12 mouse cellular contexts compared by ENCODE assay signal in the genomic region with DNA sequence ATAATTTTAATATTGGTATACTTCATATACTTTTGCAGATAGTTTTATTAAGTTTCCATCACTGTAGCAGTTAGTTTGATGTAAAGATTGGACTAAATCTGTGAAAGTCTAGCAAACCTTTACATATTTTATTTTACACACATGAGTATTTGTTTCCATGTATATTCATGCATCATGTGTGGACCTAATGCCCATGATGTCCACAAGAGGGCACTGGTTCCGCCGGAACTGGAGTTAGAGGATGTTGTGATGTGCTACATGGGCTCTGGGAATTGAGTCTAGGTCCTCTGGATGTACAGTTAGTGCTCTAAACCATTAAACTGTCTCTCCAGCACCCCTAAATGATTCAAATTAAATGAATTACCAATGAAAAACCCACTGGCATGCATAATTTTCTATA. TPM values are rescaled to one million over a fixed set of nuclear protein-coding genes. Genes with fewer than 3 reads are reported as not detected.
A peak's percentile ranks its signal among the peaks of the same experiment; 100 is the strongest.
DNase-seq lines count a peak whose midpoint lies in the region; ATAC-seq and TF ChIP-seq lines count a peak whose summit lies in the region.
"Had no signal": no experiment of that assay in that cellular context is flagged by ENCODE, and none has a peak within 500 bp of the region (broad histone marks: within the 10 kb centered on the region; RNA-seq: fewer than 3 reads in every experiment).

No protein-coding gene starts in this region.

- no peaks in the 10 kb centered on the region for H3K4me1 ChIP-seq in midbrain, postnatal 0 days (ENCODE audit: insufficient read depth, low read length)
- no peaks in the 10 kb centered on the region for H3K4me1 ChIP-seq in midbrain, embryonic 15.5 days
- no peaks in the 10 kb centered on the region for H3K4me1 ChIP-seq in forebrain, embryonic 12.5 days
- H3K4me1 ChIP-seq: lung, embryonic 15.5 days had no signal

- H3K27me3 ChIP-seq in midbrain, postnatal 0 days (ENCODE audit: insufficient read depth, low read length): no peaks in the 10 kb centered on the region
- no peaks in the 10 kb centered on the region for H3K27me3 ChIP-seq in midbrain, embryonic 15.5 days (replicated peaks)
- H3K27me3 ChIP-seq in forebrain, embryonic 12.5 days: no peaks in the 10 kb centered on the region
- H3K27me3 ChIP-seq: lung, embryonic 15.5 days had no signal

- no peaks in the 10 kb centered on the region for H3K36me3 ChIP-seq in midbrain, postnatal 0 days (ENCODE audit: insufficient read depth, low read length)
- H3K36me3 ChIP-seq in midbrain, embryonic 15.5 days (replicated peaks): no peaks in the 10 kb centered on the region
- H3K36me3 ChIP-seq in forebrain, embryonic 12.5 days (replicated peaks): no peaks in the 10 kb centered on the region
- H3K36me3 ChIP-seq: lung, embryonic 15.5 days had no signal

- WGBS in midbrain, postnatal 0 days: 75% methylated on average over 2 of the region's 2 CpGs
- 82% methylated on average over 2 of the region's 2 CpGs for WGBS in midbrain, embryonic 15.5 days
- 86% methylated on average over 2 of the region's 2 CpGs for WGBS in forebrain, embryonic 12.5 days

- no peak overlapping the region for H3K27ac ChIP-seq in gastrocnemius, adult 2 months
- H3K27ac ChIP-seq in midbrain, postnatal 0 days (ENCODE audit: low read depth, low read length): no peak overlapping the region
- no peak overlapping the region for H3K27ac ChIP-seq in midbrain, embryonic 15.5 days
- no peak overlapping the region for H3K27ac ChIP-seq in forebrain, embryonic 12.5 days
- H3K27ac ChIP-seq: lung, embryonic 15.5 days had no signal

- no peak for TF ChIP-seq POLR2A in brain, embryonic 14.5 days (IDR thresholded peaks at IDR 0.05; ENCODE audit: borderline replicate concordance, extremely low read depth, insufficient read depth, insufficient read length, poor library complexity, severe bottlenecking)

- ATAC-seq in midbrain, postnatal 0 days (ENCODE audit: low FRiP score): no peak
- no peak for ATAC-seq in midbrain, embryonic 15.5 days (replicated peaks)
- ATAC-seq in forebrain, embryonic 12.5 days (ENCODE audit: low FRiP score): no peak
- ATAC-seq: midbrain, embryonic 16.5 days had no signal

- no peak overlapping the region for H3K9ac ChIP-seq in midbrain, postnatal 0 days (replicated peaks; ENCODE audit: low read length, poor library complexity, severe bottlenecking)
- H3K9ac ChIP-seq in midbrain, embryonic 15.5 days: no peak overlapping the region
- H3K9ac ChIP-seq in forebrain, embryonic 12.5 days: no peak overlapping the region
- H3K9ac ChIP-seq: lung, embryonic 15.5 days had no signal

- no peak overlapping the region for H3K4me3 ChIP-seq in gastrocnemius, adult 2 months
- H3K4me3 ChIP-seq in midbrain, postnatal 0 days (ENCODE audit: low read depth, low read length): no peak overlapping the region
- H3K4me3 ChIP-seq in midbrain, embryonic 15.5 days: no peak overlapping the region
- H3K4me3 ChIP-seq in forebrain, embryonic 12.5 days (replicated peaks): no peak overlapping the region
- H3K4me3 ChIP-seq: lung, embryonic 15.5 days had no signal

- no peaks in the 10 kb centered on the region for H3K9me3 ChIP-seq in midbrain, postnatal 0 days (ENCODE audit: low read length)
- no peaks in the 10 kb centered on the region for H3K9me3 ChIP-seq in midbrain, embryonic 15.5 days
- H3K9me3 ChIP-seq in forebrain, embryonic 12.5 days: no peaks in the 10 kb centered on the region
- H3K9me3 ChIP-seq: lung, embryonic 15.5 days had no signal

- intact Hi-C loops in gastrocnemius, adult 2 months (cut with DNase I): no loop called here

- no peak for DNase-seq in gastrocnemius, adult 2 months
- DNase-seq in gastrocnemius, postnatal 10 days: no peak
- no peak for DNase-seq in midbrain, postnatal 0 days (ENCODE audit: low spot score)
- no peak for DNase-seq in brain, embryonic 14.5 days (ENCODE audit: low read depth)
- DNase-seq in thymus, postnatal 25 days: peak; percentile 12
- DNase-seq in cerebellum, postnatal 25 days: no peak
- DNase-seq: cerebellum, postnatal 10 days; heart, postnatal 14 days had no signal

- H3K4me2 ChIP-seq in midbrain, postnatal 0 days (ENCODE audit: low read depth, low read length, poor library complexity, severe bottlenecking): no peak overlapping the region
- no peak overlapping the region for H3K4me2 ChIP-seq in midbrain, embryonic 15.5 days
- no peak overlapping the region for H3K4me2 ChIP-seq in forebrain, embryonic 12.5 days
- H3K4me2 ChIP-seq: lung, embryonic 15.5 days had no signal

- TF ChIP-seq CTCF in gastrocnemius, adult 2 months (IDR thresholded peaks at IDR 0.05): peak; percentile 32; the same call in 1 of the 2 replicates
- peak; percentile 28 for TF ChIP-seq CTCF in midbrain, postnatal 0 days (IDR thresholded peaks at IDR 0.05)
- TF ChIP-seq CTCF in brain, embryonic 14.5 days (IDR thresholded peaks at IDR 0.05; ENCODE audit: borderline replicate concordance, extremely low read depth, insufficient read depth, insufficient read length): peak; percentile 35; the same call in 1 of the 2 replicates

RNA-seq across cellular contexts. Expression of a gene that starts 37.3 kb away (rescaled TPM):
- total RNA-seq in gastrocnemius, adult 2 months (2021): under 1 TPM; 0.05 to 0.14 TPM
- under 1 TPM; 0.07 to 0.25 TPM for total RNA-seq in gastrocnemius, postnatal 10 days (2021)
- 0.71 and 1.1 TPM in 2 replicates for total RNA-seq in midbrain, postnatal 0 days (2014; rRNA removed)
- polyA plus RNA-seq in midbrain, postnatal 0 days (2015; fragmentation: Nextera tagmentation; extraction: Ambion mirVana): 0.38 and 0.44 TPM in 2 replicates
- 0.43 and 0.45 TPM in 2 replicates for polyA plus RNA-seq in midbrain, embryonic 15.5 days (2015; fragmentation: Nextera tagmentation; extraction: Ambion mirVana)
- 0.36 and 0.42 TPM in 2 replicates for polyA plus RNA-seq in brain, embryonic 14.5 days (2012; rRNA removed)
- polyA plus RNA-seq in forebrain, embryonic 12.5 days (2016; fragmentation: Nextera tagmentation; extraction: Ambion mirVana): 0.22 and 0.63 TPM in 2 replicates
